Mouse (Mus musculus) limb, embryonic 15.5 days (tissue): ENCODE results near the gene Itpr1. TPM values are rescaled to one million over a fixed set of nuclear protein-coding genes. Genes with fewer than 3 reads are reported as not detected.

Experiments used
- ATAC-seq: fragments of 200-750 bp; cut with Nextera tagmentation; 2 replicates; pipeline ENCODE4 v1.8.0; 2017; ENCODE audit warnings: low read depth, moderate TSS enrichment; ENCODE audit not compliant: insufficient number of reproducible peaks, low FRiP score, low TSS enrichment
- H3K27ac ChIP-seq: fragments of 300-500 bp; sonication (generic); 2 replicates; pipeline ENCODE4 v1.5.1; 2015; ENCODE audit warnings: moderate library complexity, mild to moderate bottlenecking, inconsistent platforms
- H3K27me3 ChIP-seq: fragments of 300-500 bp; sonication (generic); 2 replicates; pipeline ENCODE4 v1.6.1; 2015; ENCODE audit warnings: inconsistent platforms
- H3K36me3 ChIP-seq: fragments of 300-500 bp; sonication (generic); 2 replicates; pipeline ENCODE4 v1.6.1; 2015; ENCODE audit warnings: inconsistent platforms
- H3K4me1 ChIP-seq: fragments of 300-500 bp; sonication (generic); 2 replicates; pipeline ENCODE4 v1.6.1; 2015; ENCODE audit warnings: inconsistent platforms
- H3K4me2 ChIP-seq: fragments of 300-500 bp; sonication (generic); 2 replicates; pipeline ENCODE4 v1.6.1; 2015; ENCODE audit warnings: mild to moderate bottlenecking, inconsistent platforms
- H3K4me3 ChIP-seq: fragments of 300-500 bp; sonication (generic); 2 replicates; pipeline ENCODE4 v1.5.1; 2015; ENCODE audit warnings: mild to moderate bottlenecking, inconsistent platforms
- H3K9ac ChIP-seq: fragments of 300-500 bp; sonication (generic); 2 replicates; pipeline ENCODE4 v1.6.1; 2015; ENCODE audit warnings: inconsistent platforms
- H3K9me3 ChIP-seq: fragments of 300-500 bp; sonication (generic); 2 replicates; pipeline ENCODE4 v1.6.1; 2016; ENCODE audit warnings: inconsistent platforms
- WGBS: fragments of 180-500 bp; shearing (Covaris S2); methylation state at CpG from one replicate; pipeline ENCODE4 v1.1.7; 2015; 5-methylcytosine and 5-hydroxymethylcytosine counted together
- polyA plus RNA-seq: library from polyadenylated mRNA; unstranded; fragments of >200 nt; fragmentation: Nextera tagmentation; extraction: Ambion mirVana; gene quantifications from 2 replicates; pipeline ENCODE4 v1.2.1, GENCODE M21; 2015

Itpr1 gene
- polyA plus RNA-seq, 1 experiment from 2014 or later = 9.0 TPM

DNA sequence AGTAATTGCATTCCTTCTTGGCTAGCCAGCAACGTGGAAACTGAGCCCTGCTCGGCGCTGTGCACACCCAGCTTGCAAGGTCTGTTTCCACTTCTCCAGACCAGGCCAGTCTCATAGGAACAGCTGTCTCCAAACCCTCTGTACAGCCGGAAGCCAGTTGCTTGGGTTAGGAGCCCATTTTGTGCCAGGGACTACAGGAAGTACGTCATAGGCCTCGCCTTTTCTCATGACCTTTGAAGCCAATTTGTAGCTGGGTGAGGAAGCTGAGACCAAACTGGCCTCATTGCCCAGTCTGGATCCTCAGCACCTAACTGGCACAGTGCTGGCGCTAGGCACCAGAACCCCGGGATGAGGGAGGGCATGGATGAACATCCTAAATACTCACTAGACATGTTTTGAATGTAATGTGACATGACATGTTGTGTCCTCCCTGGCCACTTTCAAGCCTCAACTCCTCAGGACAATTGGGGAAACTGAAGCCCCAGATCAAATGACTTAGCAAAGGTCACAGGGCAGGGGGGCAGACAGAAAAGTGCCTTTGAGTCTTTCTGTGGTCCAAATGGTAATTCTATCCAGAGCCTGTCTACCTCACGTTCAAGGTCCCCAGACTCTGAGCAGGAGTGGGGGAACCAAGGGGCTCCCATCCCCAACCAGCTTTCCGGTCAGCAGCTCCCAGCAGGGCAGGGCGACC is 357.6 kb downstream of the Itpr1 start:
- ATAC-seq = no peak
- peaks cover 19% of the 10 kb centered on the region for H3K4me1 ChIP-seq
- peak overlapping the region; percentile 60 for H3K4me2 ChIP-seq
- H3K4me3 ChIP-seq = peak overlapping the region; percentile 36
- H3K9me3 ChIP-seq = no peaks in the 10 kb centered on the region
- peak overlapping the region; percentile 80 for H3K27ac ChIP-seq
- no peaks in the 10 kb centered on the region for H3K27me3 ChIP-seq
- H3K36me3 ChIP-seq = no peaks in the 10 kb centered on the region
- no peak overlapping the region for H3K9ac ChIP-seq
- WGBS = 17% methylated on average over 11 of the region's 11 CpGs

GRCm38 (mm10) chr6:108571042-108571590 is 358.2 kb downstream of the Itpr1 start:
- Histone ChIP-seq H3K9ac (no peak overlapping the region), H3K27me3 (no peaks in the 10 kb centered on the region)
- WGBS = under 1% methylated on average over 21 of the region's 21 CpGs

DNA sequence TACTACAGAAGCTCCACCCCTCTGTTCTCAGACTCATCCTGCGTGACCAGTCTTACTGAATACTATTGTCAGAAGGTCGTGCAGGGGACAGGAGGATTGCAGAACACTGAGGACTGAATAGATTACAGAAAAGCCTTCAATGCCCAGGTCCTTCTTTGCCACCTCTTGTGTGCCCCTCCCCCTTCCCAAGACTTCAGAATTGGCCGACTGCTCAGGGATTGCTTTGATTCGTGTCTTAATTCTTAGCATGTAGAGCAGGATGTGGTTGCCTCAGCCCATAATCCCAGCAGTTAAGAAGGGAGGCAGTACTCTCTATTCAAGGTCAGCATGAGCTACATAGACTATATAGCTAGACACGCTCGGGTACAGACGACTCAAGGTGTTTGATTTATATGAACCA is 359.8 kb downstream of the Itpr1 start:
- Histone ChIP-seq H3K9ac (no peak overlapping the region), H3K4me2 (no peak overlapping the region), H3K4me3 (no peak overlapping the region), H3K27ac (no peak overlapping the region; the same call in 1 of the 2 replicates), H3K4me1 (peaks cover 19% of the 10 kb centered on the region), H3K27me3 (no peaks in the 10 kb centered on the region), H3K9me3 (no peaks in the 10 kb centered on the region), H3K36me3 (no peaks in the 10 kb centered on the region)
- ATAC-seq = no peak
- 51% methylated on average over 7 of the region's 7 CpGs for WGBS

More at GRCm38 (mm10) chr6:108571042-108571590, 358.2 kb downstream of the Itpr1 start:
- ATAC-seq = peak; percentile 88
- no peaks in the 10 kb centered on the region for H3K36me3 ChIP-seq
- peak overlapping the region; percentile 60 for H3K4me2 ChIP-seq
- H3K4me1 ChIP-seq = peaks cover 19% of the 10 kb centered on the region
- peak overlapping the region; percentile 80 for H3K27ac ChIP-seq
- H3K9me3 ChIP-seq = no peaks in the 10 kb centered on the region
- peak overlapping the region; percentile 36 for H3K4me3 ChIP-seq

DNA sequence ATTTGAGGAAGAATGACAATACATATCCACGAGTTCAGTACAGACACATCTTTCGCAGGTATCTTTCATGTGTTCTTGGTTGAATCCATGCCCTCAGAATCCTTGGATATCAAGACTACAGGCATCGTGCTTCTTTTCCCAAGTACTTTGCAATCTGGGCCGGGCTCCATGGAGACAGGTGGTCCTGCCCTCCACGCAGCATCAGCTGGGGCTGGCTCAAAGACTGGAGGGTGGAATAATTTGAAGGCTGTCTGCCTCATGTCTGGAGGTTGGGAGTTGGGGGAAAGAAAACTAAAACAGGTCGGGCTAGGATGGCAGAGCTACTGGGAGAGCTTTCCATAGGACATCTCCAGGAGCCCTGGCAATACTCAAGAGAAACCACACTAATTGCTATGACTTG is 364.2 kb downstream of the Itpr1 start:
- H3K27me3 ChIP-seq = no peaks in the 10 kb centered on the region
- H3K4me2 ChIP-seq = no peak overlapping the region
- 85% methylated on average over 6 of the region's 6 CpGs for WGBS
- no peak overlapping the region for H3K9ac ChIP-seq
- no peak overlapping the region for H3K27ac ChIP-seq
- ATAC-seq = no peak
- H3K4me3 ChIP-seq = no peak overlapping the region
- no peaks in the 10 kb centered on the region for H3K4me1 ChIP-seq
- no peaks in the 10 kb centered on the region for H3K36me3 ChIP-seq
- H3K9me3 ChIP-seq = no peaks in the 10 kb centered on the region

GRCm38 (mm10) chr6:108588426-108588825 is 375.5 kb downstream of the Itpr1 start:
- 78% methylated on average over 3 of the region's 3 CpGs for WGBS
- H3K36me3 ChIP-seq = no peaks in the 10 kb centered on the region
- H3K27ac ChIP-seq = no peak overlapping the region
- H3K4me1 ChIP-seq = no peaks in the 10 kb centered on the region
- H3K4me3 ChIP-seq = no peak overlapping the region
- H3K4me2 ChIP-seq = no peak overlapping the region
- no peak overlapping the region for H3K9ac ChIP-seq
- no peaks in the 10 kb centered on the region for H3K27me3 ChIP-seq
- ATAC-seq = no peak
- H3K9me3 ChIP-seq = no peaks in the 10 kb centered on the region

DNA sequence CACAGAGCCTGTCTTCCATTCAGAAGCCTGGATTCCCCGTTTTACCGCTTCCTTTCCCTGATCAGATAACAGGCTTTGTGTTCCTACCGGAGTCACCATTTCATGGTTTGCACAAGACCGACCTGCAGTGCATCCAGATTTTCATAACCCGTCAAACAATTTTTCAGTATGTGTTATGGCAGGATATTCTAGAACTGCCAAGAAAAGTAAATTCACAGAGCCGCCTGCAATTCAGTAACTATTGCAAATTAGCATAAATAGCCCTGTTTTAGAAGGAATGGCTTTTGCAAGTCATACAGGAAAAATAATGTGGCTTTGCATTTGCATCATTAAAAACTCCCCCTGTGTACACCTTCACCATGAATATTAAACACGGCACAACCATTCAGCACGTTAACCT is 379.3 kb downstream of the Itpr1 start:
- Histone ChIP-seq H3K27ac (no peak overlapping the region), H3K36me3 (no peaks in the 10 kb centered on the region), H3K9me3 (no peaks in the 10 kb centered on the region), H3K4me1 (no peaks in the 10 kb centered on the region), H3K4me3 (no peak overlapping the region), H3K4me2 (no peak overlapping the region), H3K9ac (no peak overlapping the region), H3K27me3 (no peaks in the 10 kb centered on the region)
- 59% methylated on average over 8 of the region's 8 CpGs for WGBS
- ATAC-seq = no peak

- no peak overlapping the region for H3K4me3 ChIP-seq
- no peaks in the 10 kb centered on the region for H3K4me1 ChIP-seq
- no peak overlapping the region for H3K27ac ChIP-seq
- no peak overlapping the region for H3K9ac ChIP-seq
- H3K4me2 ChIP-seq = no peak overlapping the region
- WGBS = 50% methylated on average over 6 of the region's 6 CpGs
- no peaks in the 10 kb centered on the region for H3K27me3 ChIP-seq
- ATAC-seq = no peak
- H3K9me3 ChIP-seq = no peaks in the 10 kb centered on the region
- no peaks in the 10 kb centered on the region for H3K36me3 ChIP-seq
These were observed 379.7 kb downstream of the Itpr1 start for GRCm38 (mm10) chr6:108592636-108593035.

DNA sequence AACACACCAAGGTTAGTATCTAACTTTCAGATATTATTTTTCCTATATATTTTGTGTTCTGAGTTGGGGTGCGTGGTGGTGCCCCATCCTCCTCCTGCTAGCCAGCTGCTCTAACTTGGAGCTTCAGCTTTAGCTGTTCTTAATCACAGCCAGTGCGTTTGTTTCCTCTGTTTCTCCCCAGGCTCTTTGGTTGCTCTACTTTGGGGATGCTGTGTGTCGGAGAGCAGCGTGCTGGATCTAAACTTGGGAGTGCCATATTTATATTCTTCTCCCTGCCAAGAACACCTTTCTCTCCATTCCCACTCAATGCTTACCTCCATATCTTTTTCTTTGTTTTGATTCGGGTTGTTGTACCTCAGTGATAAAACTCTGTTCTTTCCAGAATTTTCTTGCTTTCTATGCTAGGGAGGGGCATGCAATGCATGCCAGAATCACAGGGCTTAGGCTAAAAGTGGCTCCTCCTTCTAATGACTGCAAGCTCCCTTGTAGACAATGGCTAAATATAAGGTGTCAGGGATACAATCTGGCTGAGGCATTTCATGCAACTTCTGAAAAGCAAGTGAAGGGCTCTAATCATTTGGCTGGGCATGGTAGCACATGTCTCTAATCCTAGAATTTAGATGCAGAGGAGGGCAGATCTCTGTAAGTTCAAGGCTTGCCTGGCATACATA is 381.4 kb downstream of the Itpr1 start:
- no peak overlapping the region for H3K4me2 ChIP-seq
- 68% methylated on average over 5 of the region's 5 CpGs for WGBS

DNA sequence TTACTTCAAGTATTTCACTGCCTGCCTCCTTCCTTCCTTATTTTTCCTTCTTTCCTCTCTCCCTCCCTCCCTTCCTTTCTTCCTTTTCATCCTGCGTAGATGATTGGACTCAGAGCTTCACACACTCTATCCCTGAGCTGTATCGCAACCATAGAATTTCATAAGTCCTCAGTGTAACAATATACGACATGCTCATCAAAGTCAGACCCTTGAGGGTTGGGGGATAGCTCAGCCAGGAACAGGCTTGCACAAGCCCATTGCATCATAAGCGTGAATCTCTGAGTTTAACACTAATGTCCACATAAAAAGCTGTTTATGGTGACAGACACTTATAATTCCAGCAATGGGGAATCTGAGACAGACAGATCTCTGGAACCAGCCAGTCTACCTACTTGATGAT is 385.8 kb downstream of the Itpr1 start:
- Histone ChIP-seq H3K4me3 (no peak overlapping the region), H3K4me2 (no peak overlapping the region), H3K4me1 (no peaks in the 10 kb centered on the region), H3K27me3 (no peaks in the 10 kb centered on the region), H3K36me3 (no peaks in the 10 kb centered on the region), H3K9ac (no peak overlapping the region), H3K27ac (no peak overlapping the region), H3K9me3 (no peaks in the 10 kb centered on the region)
- ATAC-seq = no peak
- 56% methylated on average over 4 of the region's 4 CpGs for WGBS

More for the DNA sequence above, 381.4 kb downstream of the Itpr1 start:
- Histone ChIP-seq H3K9ac (no peak overlapping the region), H3K36me3 (no peaks in the 10 kb centered on the region), H3K27me3 (no peaks in the 10 kb centered on the region), H3K9me3 (no peaks in the 10 kb centered on the region), H3K4me3 (no peak overlapping the region), H3K4me1 (no peaks in the 10 kb centered on the region), H3K27ac (no peak overlapping the region)
- no peak for ATAC-seq

- no peak overlapping the region for H3K4me3 ChIP-seq
- no peaks in the 10 kb centered on the region for H3K36me3 ChIP-seq
- no peaks in the 10 kb centered on the region for H3K4me1 ChIP-seq
- H3K27me3 ChIP-seq = no peaks in the 10 kb centered on the region
- no peaks in the 10 kb centered on the region for H3K9me3 ChIP-seq
- H3K4me2 ChIP-seq = no peak overlapping the region
- 85% methylated on average over 2 of the region's 2 CpGs for WGBS
- no peak overlapping the region for H3K9ac ChIP-seq
- H3K27ac ChIP-seq = no peak overlapping the region
- ATAC-seq = no peak
These were observed 386.4 kb downstream of the Itpr1 start for GRCm38 (mm10) chr6:108599317-108599716.
